Mouse (Mus musculus): ENCODE results near the gene Nfx1. TPM values are rescaled to one million over a fixed set of nuclear protein-coding genes. Genes with fewer than 3 reads are reported as not detected.
A peak's percentile ranks its signal among the peaks of the same experiment; 100 is the strongest.

Nfx1 gene
- polyA plus RNA-seq, 1 experiment from 2014 or later, result 110 TPM

Small RNAs within 50 kb of the gene (microRNA-seq; reads per million reads assigned to microRNA genes)
- gene Mir3094, result 2.6 reads per million, percentile 3 among the genes with 10 or more reads in this experiment

Other genes with a start within 250 kb of the Nfx1 start
- gene Dnaja1, start 248.8 kb upstream of the Nfx1 start, polyA plus RNA-seq (2015; fragmentation: Nextera tagmentation; extraction: Ambion mirVana), result 792 and 817 TPM in 2 replicates
- 130 and 131 TPM in 2 replicates for gene Smu1, start 213.0 kb upstream of the Nfx1 start, polyA plus RNA-seq (2015; fragmentation: Nextera tagmentation; extraction: Ambion mirVana)
- gene B4galt1, start 116.9 kb upstream of the Nfx1 start, polyA plus RNA-seq (2015; fragmentation: Nextera tagmentation; extraction: Ambion mirVana), result 9.0 and 9.6 TPM in 2 replicates
- gene Spink4, start 50.9 kb upstream of the Nfx1 start, polyA plus RNA-seq (2015; fragmentation: Nextera tagmentation; extraction: Ambion mirVana), result not detected in 2 replicates
- gene Bag1, start 22.6 kb upstream of the Nfx1 start, polyA plus RNA-seq (2015; fragmentation: Nextera tagmentation; extraction: Ambion mirVana), result 201 and 205 TPM in 2 replicates
- 174 and 178 TPM in 2 replicates for gene Chmp5, start 22.5 kb upstream of the Nfx1 start, polyA plus RNA-seq (2015; fragmentation: Nextera tagmentation; extraction: Ambion mirVana)
- gene Aqp7, start 77.2 kb downstream of the Nfx1 start, polyA plus RNA-seq (2015; fragmentation: Nextera tagmentation; extraction: Ambion mirVana), result not detected in 2 replicates
- gene Aqp3, start 127.3 kb downstream of the Nfx1 start, polyA plus RNA-seq (2015; fragmentation: Nextera tagmentation; extraction: Ambion mirVana), result 0.18 TPM in 1 of 2 replicates, not detected in the other
- 31.0 and 32.5 TPM in 2 replicates for gene Nol6, start 153.5 kb downstream of the Nfx1 start, polyA plus RNA-seq (2015; fragmentation: Nextera tagmentation; extraction: Ambion mirVana)
- gene Ube2r2, start 164.8 kb downstream of the Nfx1 start, polyA plus RNA-seq (2015; fragmentation: Nextera tagmentation; extraction: Ambion mirVana), result 71.3 and 79.8 TPM in 2 replicates

All from hindbrain, embryonic 13.5 days (tissue).